Mouse (Mus musculus) c-Kit-positive CD71-positive TER-119-negative erythroid progenitor cells, embryonic 14.5 days (primary cell): ENCODE data around the gene Cacna1i.

Experiments used
- DNase-seq: peaks from one replicate; pipeline ENCODE4 v3.0.0-alpha.2; 2013; ENCODE audit warnings: low read depth

Gene Cacna1i

GRCm38 (mm10) chr15:80410661-80411060 is 123.6 kb downstream of the Cacna1i start:
- DNase-seq, result no peak

DNA sequence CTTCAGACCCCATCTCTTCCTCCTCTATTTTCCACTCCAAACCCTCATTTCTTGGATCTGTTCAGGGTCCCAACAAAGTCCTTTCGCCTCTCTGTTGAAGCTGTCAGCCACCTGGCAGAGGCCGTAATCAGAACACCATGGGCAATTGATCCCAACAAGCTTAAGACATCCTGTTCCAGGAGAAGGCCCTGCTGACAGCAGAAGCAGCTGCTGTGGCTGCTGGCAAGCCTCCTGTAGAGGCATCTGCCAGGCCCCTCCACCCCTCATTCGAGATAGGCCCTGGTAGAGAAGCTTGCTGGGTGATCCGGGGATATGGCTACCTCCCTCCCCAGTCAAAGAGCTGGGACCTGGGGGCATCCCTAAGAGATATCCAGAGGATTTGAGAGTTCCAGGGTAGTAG is 126.0 kb downstream of the Cacna1i start:
- no peak for DNase-seq

DNA sequence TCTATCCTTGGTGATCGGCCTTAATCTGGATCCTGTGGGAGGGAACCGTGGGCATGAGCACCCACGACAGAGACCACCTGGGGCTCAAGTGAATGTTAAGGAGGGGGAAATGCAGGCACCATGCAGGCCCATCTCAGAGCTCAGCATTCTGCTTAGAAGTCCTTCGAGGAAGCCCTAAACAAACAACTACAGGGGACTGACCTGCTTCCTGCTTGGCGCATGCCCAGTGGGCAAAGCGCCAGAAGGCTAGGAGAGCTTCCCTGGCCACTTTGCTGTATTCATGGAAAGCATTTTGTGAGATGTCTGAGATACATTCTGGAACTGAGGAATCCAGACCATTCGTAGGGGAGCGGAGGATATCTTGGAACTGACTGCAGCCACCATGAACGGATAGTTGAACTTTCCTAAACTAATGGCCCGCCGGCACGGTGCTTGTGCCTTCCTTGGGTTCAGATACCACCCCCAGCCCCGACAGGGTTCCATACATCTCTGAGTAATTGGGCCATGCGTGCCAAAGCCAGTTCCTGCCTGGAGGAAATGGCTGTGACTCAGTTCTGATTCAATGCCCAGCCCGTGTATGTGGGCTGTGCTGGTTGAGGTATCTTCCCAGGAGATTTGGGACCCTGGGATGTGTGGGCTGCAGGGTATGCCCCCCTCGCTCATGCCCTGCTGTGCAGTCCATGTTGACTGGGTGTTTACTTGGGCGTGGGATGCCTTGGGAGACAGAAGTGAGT is 127.1 kb downstream of the Cacna1i start:
- DNase-seq, result no peak

GRCm38 (mm10) chr15:80415132-80415531 is 128.1 kb downstream of the Cacna1i start:
- DNase-seq, result no peak

DNA sequence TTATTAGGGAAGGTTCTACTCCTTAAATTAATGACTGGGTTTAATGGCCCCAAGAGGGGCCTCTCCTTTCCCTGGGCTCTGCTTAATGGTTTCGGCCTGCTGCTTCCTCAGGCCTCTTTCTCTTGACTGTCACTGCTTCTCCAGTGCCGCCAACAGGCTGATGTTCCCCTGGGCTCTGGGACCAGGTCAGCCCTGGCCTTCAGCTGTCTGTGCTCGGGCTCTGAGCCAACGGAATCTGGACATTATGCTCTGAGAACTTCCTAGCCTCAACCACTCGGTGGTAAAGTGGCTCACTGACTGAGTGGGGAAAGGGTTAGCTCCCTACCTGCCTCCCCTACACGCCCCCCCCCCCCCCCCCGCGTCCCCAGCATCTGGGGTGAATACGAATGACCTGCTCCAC is 130.0 kb downstream of the Cacna1i start:
- no peak for DNase-seq

DNA sequence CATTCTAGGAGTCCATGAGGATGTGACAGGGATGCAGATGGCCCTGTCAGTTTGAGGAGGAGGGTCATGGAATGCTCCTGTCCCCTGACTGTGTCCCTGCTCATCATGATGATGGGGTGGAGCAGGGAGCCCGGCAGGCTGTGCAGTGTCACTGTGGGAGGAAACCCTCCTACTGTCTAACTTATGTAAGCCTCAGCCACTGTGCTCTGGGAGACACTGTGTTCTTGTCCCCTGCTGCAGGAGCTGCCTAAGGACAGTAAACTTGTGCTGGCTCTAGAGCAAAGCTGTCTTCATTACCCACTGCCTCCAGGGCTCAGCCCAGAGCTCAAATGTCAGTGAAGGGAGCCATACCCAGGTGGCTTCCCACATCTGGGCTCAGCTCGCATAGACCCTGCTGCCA is 131.1 kb downstream of the Cacna1i start:
- DNase-seq, result no peak

DNA sequence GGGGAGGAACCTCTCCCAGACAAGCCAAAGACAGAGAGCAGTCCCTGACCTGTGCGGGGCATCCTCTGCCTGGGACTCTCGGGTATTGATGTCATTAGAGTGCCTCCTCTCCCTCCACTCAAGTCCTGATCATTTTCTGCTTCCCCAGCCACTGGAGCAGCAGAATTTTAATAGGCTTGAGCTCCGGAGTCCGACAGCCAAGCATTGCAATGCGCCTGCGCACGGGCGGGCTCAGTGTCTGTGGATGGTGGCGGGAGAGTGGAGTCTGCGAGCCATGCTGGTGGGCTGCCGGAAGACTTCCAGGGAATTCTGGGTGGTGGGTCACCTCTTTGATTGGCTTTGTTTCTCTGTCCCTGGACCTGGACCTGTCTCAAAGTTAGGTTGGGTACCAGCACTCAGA is 143.3 kb downstream of the Cacna1i start:
- DNase-seq, result no peak

DNA sequence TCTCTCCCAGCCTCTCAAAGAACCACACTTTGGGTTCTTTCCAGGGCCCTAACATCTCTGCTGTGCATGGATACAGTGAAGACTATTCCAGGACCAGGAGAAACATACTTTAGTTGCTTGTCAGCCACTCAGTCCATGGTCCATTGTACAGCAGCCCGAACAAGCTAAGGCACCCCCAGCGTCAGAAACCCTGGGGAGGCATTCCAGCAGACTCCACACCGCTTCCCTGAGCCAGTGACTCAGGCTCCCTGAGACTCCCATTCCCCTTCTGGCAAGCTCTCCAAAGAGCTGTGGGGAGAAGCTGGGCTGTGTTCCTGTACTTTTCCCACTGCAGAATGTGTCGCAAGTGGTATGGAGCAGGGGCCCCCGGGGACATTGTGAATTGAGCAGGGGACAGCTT is 149.9 kb downstream of the Cacna1i start:
- DNase-seq, result no peak

DNA sequence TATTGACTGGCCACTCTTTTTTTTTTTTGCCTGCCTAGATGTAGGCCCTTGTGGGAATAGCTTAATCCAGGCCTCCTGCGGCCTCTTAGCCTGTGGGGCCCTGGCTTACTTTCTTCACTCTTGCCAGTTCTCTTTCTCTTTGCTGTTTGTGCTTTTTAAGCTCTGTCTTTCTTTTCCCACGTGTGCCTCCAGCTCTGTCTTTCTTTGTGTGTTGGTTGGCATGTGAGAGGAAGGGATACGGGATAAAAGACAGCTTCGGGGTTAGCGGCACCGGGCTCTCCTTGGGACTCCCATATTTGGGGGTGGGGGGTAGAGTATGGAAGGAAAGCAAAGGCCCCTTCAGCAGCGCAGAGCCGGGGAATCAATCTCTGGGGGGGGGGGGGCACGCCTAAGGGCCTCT is 151.0 kb downstream of the Cacna1i start:
- DNase-seq, result no peak

DNA sequence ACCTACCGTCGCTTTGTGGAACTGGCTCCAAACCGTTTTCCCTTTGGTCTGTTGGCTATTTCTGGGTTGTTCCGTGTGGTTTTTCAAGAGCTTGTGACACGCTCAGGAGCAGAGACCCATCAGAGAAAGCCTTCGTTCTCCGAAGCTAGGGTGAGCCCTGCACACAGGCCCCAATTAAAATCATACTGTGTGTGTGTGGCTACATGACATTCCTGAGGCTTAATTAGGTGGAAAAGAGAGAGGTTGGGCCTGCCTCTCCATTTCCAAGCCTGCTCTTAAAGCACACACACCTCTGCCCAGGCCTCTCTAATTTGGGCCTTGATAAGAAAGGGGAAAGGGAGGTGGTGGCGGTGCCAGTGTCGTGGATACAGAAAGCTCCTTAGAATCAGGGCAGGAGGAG is 151.4 kb downstream of the Cacna1i start:
- DNase-seq, result no peak

DNA sequence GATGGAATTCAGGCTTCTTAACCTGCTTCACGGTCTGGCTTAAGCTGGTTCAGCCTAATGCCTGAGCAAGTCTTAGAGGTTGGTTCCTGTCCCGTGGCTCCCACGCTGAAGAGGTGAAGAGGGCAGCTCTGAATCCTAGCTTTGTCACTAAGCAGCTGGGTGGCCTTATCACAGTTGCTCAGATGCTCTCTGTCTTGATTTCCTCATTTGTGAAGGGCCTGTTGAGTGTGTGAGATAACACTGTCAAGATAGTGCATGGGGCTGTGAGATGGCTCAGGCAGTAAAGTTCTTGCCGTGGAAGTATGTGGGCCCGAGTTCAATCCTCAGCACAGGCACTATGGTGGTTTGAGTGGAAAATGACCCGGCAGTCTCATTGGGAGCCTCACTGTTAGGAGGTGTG is 153.2 kb downstream of the Cacna1i start:
- DNase-seq, result no peak

DNA sequence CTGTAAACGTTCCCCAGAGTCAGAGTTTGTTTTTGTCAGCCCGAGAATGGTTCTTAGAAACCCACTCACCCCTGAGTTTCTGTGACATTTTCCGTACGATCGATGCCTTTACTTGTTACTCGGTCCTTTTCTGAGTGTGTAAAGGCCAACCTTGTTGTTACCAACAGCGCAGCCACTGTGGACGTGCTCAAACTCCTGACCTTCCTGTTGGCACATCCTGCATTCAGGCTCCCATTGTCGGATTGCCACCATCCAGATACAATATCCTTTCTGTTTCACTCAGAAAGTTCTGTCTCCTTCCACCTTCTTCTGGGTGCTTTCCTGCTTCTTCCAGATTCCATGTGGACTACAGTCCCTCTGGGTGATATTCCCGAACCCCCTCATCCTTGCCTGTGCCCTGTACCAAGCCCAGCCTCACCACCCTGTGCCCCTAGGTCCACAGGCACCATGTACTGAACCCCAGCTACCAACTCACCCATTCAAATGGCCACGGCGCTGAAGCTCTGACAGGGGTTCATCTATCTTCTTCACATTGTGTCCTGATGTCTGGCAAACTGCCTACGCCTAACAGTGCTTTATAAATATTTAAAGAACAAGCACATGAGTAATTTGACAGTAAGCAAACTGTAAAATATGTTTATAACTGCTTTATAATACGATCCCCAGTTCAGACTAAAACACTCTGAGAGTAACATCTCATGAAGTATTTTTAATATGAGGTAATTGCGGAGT is 159.1 kb downstream of the Cacna1i start:
- no peak for DNase-seq
